Mouse (Mus musculus): ENCODE measurements around the gene Dock9. TPM values are rescaled to one million over a fixed set of nuclear protein-coding genes. Genes with fewer than 3 reads are reported as not detected.
A peak's percentile ranks its signal among the peaks of the same experiment; 100 is the strongest.

Gene Dock9
- total and polyA plus RNA-seq, 2 experiments from 2014 or later, result 14.0 to 68.8 TPM

GRCm38 (mm10) chr14:121780144-121780913 lies 17.3 kb downstream of the Dock9 start:
- Histone ChIP-seq H3K27ac (ENCODE audit: low read depth, low read length) (no peak overlapping the region), H3K27me3 (ENCODE audit: insufficient read depth, low read length) (no peaks in the 10 kb centered on the region), H3K4me3 (ENCODE audit: low read depth, low read length) (no peak overlapping the region), H3K9me3 (ENCODE audit: low read length) (no peaks in the 10 kb centered on the region), H3K4me1 (ENCODE audit: insufficient read depth, low read length) (no peaks in the 10 kb centered on the region), H3K9ac (replicated peaks; ENCODE audit: low read length, poor library complexity, severe bottlenecking) (no peak overlapping the region), H3K36me3 (ENCODE audit: insufficient read depth, low read length) (no peaks in the 10 kb centered on the region), H3K4me2 (ENCODE audit: low read depth, low read length, poor library complexity, severe bottlenecking) (no peak overlapping the region)
- TF ChIP-seq CTCF (IDR thresholded peaks at IDR 0.05), result no peak
- no peak for ATAC-seq (ENCODE audit: low FRiP score)
- DNase-seq (ENCODE audit: low spot score), result no peak
- WGBS, result 76% methylated on average over 11 of the region's 11 CpGs

GRCm38 (mm10) chr14:121779620-121780019 lies 18.0 kb downstream of the Dock9 start:
- WGBS, result 76% methylated on average over 3 of the region's 3 CpGs
- ATAC-seq (ENCODE audit: low FRiP score) (no peak), DNase-seq (ENCODE audit: low spot score) (no peak)
- Histone ChIP-seq H3K4me1 (ENCODE audit: insufficient read depth, low read length) (no peaks in the 10 kb centered on the region), H3K27me3 (ENCODE audit: insufficient read depth, low read length) (no peaks in the 10 kb centered on the region), H3K36me3 (ENCODE audit: insufficient read depth, low read length) (no peaks in the 10 kb centered on the region), H3K4me3 (ENCODE audit: low read depth, low read length) (no peak overlapping the region), H3K9me3 (ENCODE audit: low read length) (no peaks in the 10 kb centered on the region), H3K9ac (replicated peaks; ENCODE audit: low read length, poor library complexity, severe bottlenecking) (no peak overlapping the region), H3K27ac (ENCODE audit: low read depth, low read length) (no peak overlapping the region), H3K4me2 (ENCODE audit: low read depth, low read length, poor library complexity, severe bottlenecking) (no peak overlapping the region)
- no peak for TF ChIP-seq CTCF (IDR thresholded peaks at IDR 0.05)

- DNase-seq (ENCODE audit: low spot score) (no peak), ATAC-seq (ENCODE audit: low FRiP score) (no peak)
- Histone ChIP-seq H3K9ac (replicated peaks; ENCODE audit: low read length, poor library complexity, severe bottlenecking) (no peak overlapping the region), H3K4me2 (ENCODE audit: low read depth, low read length, poor library complexity, severe bottlenecking) (no peak overlapping the region), H3K4me1 (ENCODE audit: insufficient read depth, low read length) (no peaks in the 10 kb centered on the region), H3K27me3 (ENCODE audit: insufficient read depth, low read length) (no peaks in the 10 kb centered on the region), H3K27ac (ENCODE audit: low read depth, low read length) (no peak overlapping the region), H3K9me3 (ENCODE audit: low read length) (no peaks in the 10 kb centered on the region), H3K36me3 (ENCODE audit: insufficient read depth, low read length) (no peaks in the 10 kb centered on the region), H3K4me3 (ENCODE audit: low read depth, low read length) (no peak overlapping the region)
- no peak for TF ChIP-seq CTCF (IDR thresholded peaks at IDR 0.05)
- WGBS, result 92% methylated on average over 4 of the region's 4 CpGs
Observed at GRCm38 (mm10) chr14:121777279-121777831, 20.3 kb downstream of the Dock9 start.

GRCm38 (mm10) chr14:121776749-121777148 lies 20.9 kb downstream of the Dock9 start:
- Histone ChIP-seq H3K27ac (ENCODE audit: low read depth, low read length) (no peak overlapping the region), H3K36me3 (ENCODE audit: insufficient read depth, low read length) (no peaks in the 10 kb centered on the region), H3K4me3 (ENCODE audit: low read depth, low read length) (no peak overlapping the region), H3K4me2 (ENCODE audit: low read depth, low read length, poor library complexity, severe bottlenecking) (no peak overlapping the region), H3K9me3 (ENCODE audit: low read length) (no peaks in the 10 kb centered on the region), H3K4me1 (ENCODE audit: insufficient read depth, low read length) (no peaks in the 10 kb centered on the region), H3K9ac (replicated peaks; ENCODE audit: low read length, poor library complexity, severe bottlenecking) (no peak overlapping the region), H3K27me3 (ENCODE audit: insufficient read depth, low read length) (no peaks in the 10 kb centered on the region)
- TF ChIP-seq CTCF (IDR thresholded peaks at IDR 0.05), result peak; percentile 52
- WGBS, result 84% methylated on average over 4 of the region's 4 CpGs
- no peak for ATAC-seq (ENCODE audit: low FRiP score)
- no peak for DNase-seq (ENCODE audit: low spot score)

- Histone ChIP-seq H3K9me3 (ENCODE audit: low read length) (no peaks in the 10 kb centered on the region), H3K27ac (ENCODE audit: low read depth, low read length) (peak overlapping the region; percentile 28; the same call in 1 of the 2 replicates), H3K9ac (replicated peaks; ENCODE audit: low read length, poor library complexity, severe bottlenecking) (no peak overlapping the region), H3K4me3 (ENCODE audit: low read depth, low read length) (no peak overlapping the region), H3K36me3 (ENCODE audit: insufficient read depth, low read length) (no peaks in the 10 kb centered on the region), H3K4me2 (ENCODE audit: low read depth, low read length, poor library complexity, severe bottlenecking) (peak overlapping the region; percentile 7; the same call in 1 of the 2 replicates), H3K27me3 (ENCODE audit: insufficient read depth, low read length) (no peaks in the 10 kb centered on the region), H3K4me1 (ENCODE audit: insufficient read depth, low read length) (no peaks in the 10 kb centered on the region)
- no peak for TF ChIP-seq CTCF (IDR thresholded peaks at IDR 0.05)
- ATAC-seq (ENCODE audit: low FRiP score) (peak; percentile 73), DNase-seq (ENCODE audit: low spot score) (peak; percentile 71)
- WGBS, result 19% methylated on average over 11 of the region's 11 CpGs
Observed at GRCm38 (mm10) chr14:121762021-121762452, 35.6 kb downstream of the Dock9 start.

- no peak for TF ChIP-seq CTCF (IDR thresholded peaks at IDR 0.05)
- H3K9ac ChIP-seq (replicated peaks; ENCODE audit: low read length, poor library complexity, severe bottlenecking), result no peak overlapping the region
- H3K27ac ChIP-seq (ENCODE audit: low read depth, low read length), result no peak overlapping the region
- no peaks in the 10 kb centered on the region for H3K27me3 ChIP-seq (ENCODE audit: insufficient read depth, low read length)
- no peak for DNase-seq (ENCODE audit: low spot score)
- no peak overlapping the region for H3K4me3 ChIP-seq (ENCODE audit: low read depth, low read length)
- no peak overlapping the region for H3K4me2 ChIP-seq (ENCODE audit: low read depth, low read length, poor library complexity, severe bottlenecking)
- H3K4me1 ChIP-seq (ENCODE audit: insufficient read depth, low read length), result no peaks in the 10 kb centered on the region
- 91% methylated on average over 5 of the region's 5 CpGs for WGBS
- H3K9me3 ChIP-seq (ENCODE audit: low read length), result no peaks in the 10 kb centered on the region
- no peaks in the 10 kb centered on the region for H3K36me3 ChIP-seq (ENCODE audit: insufficient read depth, low read length)
- ATAC-seq (ENCODE audit: low FRiP score), result no peak
Observed at GRCm38 (mm10) chr14:121760403-121760802, 37.2 kb downstream of the Dock9 start.

Measured in midbrain, postnatal 0 days (tissue).